Mouse (Mus musculus) B cell, adult 2 months (primary cell): Measurements from ENCODE around the gene Plxdc1.

Source experiments
- DNase-seq, 2 experiments: peaks; one replicate each; pipeline ENCODE4 v3.0.0; 2022

The Plxdc1 gene

DNA sequence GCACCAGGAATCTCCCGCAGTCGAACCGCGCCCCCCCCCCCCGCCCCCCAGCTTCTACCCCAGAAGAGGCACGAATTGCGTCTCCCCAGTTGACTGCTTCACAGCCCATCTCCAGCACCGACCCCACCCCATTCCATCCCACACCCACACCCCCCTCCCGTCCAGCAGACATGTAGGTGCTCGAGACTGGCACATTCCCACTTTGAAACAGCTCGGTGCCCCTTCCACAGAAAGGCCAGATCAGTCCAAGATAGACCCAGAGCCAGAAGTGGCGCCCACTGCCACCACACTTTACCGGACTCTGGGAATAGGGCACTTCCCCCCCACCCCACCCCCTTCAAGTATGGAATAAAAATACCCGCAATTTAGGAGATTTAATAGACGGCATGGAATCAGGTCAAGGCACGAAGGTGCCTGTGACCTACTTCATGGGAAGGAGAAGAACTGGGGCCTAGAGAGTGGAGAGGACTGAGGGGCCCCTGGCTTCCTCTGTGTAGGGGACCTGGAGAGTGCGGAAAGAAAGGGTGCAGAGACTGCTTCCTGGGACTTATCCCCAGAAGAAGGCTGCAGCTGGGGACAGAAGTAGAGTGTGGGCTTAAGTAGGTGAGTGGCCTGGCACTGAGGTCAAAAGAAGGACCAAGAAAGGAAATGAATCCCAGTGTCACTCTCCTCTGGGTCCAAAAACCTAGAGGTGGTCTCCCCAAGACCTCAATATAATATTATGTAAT is 658 bp upstream of the Plxdc1 start:
- no peak for DNase-seq

DNA sequence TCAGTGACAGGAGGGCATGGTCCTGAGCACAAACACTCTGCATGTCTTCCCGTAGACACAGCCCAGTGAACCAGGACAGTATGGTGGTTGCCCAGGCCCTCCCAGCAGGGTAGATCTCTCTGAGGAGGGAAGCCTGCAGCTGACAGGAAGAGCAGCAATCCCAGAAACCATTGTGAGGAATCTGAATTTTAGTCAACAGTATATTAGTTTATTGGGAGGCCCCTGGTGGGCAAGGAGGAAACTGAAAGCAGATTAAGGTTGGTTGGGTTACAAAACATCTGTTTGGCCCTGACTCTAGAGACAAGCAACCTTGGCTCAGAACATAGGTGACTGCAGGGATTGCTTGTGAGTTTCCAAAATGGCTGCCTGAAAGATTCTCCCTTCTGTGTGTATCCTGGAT is 2.3 kb downstream of the Plxdc1 start:
- DNase-seq: peak; percentile 36 to 42

DNA sequence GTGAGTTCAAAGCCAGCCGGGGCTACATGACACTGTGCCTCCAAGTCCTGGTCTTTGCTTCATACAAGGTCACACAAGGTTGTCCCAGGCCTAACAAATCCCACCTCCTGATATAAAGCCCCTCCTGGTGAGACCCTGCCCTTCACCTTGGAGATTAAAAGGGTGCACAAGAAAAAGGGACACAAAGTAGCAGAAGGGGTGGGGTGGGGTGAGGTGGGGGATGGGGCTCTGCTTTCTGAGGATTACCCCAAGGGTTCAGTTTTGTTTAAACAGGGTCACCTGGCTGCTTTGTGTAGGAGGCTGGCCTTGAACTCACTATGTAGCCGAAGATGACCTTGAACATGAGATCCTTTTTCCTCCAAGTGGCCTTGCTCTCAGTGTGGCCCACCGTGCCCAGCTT is 2.7 kb downstream of the Plxdc1 start:
- DNase-seq: no peak

DNA sequence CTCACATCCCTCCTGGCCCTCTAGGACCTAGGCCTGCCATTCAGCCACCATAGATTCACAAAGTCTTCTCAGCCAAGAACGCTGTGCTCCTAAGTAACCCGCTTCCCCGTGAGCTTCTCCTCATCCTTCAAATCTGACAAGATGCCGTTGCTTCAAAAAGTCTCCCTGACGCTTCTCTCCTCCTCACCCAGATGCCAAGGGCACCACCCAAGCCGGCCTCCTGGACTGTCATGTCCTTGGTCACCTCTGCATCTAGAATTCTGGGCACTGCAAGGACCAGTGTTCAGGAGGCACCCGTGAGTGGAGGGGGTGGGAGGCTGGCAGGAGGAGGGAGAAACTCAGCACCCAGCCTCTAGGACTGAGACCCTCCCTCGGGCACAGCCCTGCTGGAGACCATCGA is 3.5 kb downstream of the Plxdc1 start:
- no peak for DNase-seq

DNA sequence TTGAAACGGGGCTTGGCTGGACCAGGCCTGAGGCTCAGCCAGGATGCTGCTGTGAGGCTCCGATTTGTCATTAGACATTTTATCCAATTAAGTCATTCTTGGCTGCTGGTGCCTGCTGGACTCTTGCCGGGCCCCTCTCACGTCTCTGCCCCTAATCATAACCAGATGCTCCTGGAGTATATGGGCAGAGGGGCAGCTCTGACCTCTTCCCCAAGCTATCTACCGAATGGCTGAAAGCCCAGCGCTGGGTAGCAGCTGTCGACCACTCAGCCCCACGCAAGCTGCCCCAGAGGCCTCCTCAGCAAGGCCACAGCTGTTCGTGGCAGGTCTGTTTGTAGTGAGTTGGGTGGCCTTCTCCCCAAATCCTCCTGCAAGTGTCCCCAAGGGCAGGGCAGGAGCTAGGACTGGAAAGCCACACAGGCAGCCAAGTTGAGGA is 5.7 kb downstream of the Plxdc1 start:
- DNase-seq: no peak

DNA sequence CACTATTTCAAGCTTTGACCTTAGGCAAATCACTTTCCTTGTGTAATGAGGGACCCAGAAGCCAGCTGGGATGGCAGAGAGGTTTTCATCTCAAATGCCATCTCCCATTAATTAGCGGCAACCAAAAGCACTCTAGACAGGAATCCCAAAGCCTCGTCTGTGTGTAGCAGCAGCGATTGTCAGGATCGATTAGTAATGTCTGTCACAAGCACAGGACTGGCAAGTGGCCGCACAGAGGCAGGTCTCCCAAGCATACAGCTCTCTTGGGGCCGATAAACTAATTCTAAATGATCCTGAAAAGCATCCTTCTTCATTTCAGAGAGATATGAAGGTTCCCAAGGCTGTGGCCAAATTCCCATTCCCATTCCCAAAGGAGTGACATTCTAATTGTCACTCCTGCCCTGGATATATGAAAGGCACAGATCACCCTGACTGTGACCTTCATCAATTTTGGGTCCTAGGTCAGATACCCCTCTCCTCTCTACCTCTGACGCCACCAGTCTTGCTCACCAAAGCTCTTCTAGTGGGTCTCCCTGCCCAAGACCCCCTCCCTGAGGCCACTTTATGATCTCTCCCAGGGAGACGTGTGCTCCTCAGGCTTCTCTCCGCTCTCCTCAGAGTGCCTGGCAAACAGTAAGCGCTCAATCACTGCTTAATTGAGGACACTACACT is 6.3 kb downstream of the Plxdc1 start:
- no peak for DNase-seq

DNA sequence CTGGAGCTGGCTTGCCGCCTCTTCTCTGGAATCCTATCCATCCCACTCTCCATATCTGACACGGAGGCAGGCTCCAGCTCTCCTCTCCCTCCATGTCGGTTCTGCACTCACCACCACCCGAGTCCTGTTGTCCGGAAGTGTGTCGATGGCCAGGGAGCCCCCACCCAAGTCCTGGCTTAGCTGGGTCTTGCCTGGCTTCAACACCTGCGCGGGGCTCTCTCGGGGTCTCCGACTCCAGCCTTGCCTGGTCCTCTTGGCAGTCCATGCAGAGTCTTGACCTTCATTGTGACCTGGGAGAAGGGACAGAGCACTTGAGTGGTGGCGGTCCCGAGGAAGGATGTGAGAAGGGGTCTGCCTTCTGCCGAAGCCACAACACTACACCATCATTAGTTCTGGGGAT is 7.9 kb downstream of the Plxdc1 start:
- DNase-seq: no peak

DNA sequence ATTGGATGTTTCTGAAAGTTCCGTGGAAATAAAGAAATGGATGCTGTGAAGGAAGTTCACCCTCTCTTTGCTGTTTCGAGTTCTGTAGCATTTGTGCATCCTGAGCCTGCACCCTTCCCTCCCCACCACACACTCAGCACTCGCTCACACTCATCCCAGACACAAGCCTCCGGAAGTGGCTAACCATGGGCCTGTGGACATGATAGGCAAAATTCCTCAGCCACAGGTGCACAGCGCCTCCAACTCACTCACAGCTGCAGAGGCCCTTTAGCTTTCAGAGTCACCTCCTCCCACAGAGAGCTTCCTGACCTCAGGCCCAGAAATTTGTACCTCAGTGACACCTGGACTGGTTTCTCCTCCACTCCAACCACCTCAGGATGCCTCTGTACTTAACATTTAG is 8.4 kb downstream of the Plxdc1 start:
- no peak for DNase-seq

DNA sequence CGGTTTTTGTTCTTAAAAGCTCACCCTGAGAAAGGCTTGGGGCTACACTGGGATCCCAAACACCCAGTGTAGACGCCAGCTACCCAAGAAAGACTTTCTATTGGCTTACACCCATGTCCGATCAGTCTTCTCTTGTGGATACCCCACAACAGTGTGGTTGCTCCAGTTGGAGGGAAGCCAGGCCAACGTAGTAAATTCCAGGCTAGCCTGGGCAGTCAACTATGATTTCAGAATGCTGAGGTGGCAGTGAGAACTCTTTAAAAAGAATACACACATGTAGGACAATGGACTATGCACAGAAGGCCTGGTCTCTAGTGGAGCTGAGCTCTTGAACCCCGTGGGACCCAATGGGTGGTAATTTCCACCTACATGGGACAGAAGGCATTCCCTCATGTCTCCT is 11.5 kb downstream of the Plxdc1 start:
- no peak for DNase-seq

DNA sequence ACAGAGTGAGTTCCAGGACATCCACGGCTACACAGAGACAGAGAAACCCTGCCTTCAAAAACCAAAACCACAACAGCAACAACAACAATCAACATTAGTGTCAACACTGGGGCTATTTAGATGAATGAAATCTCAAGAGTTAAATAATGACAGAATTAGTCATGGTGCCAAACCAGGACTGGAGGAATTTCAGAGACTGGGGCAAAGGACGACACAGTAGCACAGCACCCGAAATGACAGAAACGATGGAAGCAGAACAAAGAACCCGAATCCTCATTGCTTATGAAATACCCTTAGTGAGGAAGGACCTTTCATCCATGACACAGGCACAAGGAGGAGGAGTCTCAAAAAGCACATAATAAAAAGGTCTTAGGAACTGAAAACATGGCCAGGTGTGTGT is 12.1 kb downstream of the Plxdc1 start:
- no peak for DNase-seq

DNA sequence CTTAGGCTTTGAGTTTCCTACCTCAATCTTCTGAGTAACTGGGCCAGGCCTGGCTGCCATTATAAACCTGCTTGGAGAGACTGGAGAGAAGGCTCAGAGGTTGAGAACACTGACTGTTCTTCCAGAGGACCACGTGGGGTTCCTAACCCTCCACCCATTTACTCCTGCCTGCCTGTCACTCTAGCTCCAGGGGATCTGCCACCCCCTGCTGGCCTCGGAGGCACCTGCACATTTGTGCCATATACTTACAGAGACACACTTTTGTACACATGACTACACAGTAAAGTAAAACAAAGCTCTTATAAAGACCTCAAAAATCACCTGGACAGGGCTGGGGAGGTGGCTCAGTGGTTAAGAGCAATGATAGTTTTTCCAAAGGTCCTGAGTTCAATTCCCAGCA is 13.8 kb downstream of the Plxdc1 start:
- DNase-seq: peak in 1 of 2 experiments; percentile 25

DNA sequence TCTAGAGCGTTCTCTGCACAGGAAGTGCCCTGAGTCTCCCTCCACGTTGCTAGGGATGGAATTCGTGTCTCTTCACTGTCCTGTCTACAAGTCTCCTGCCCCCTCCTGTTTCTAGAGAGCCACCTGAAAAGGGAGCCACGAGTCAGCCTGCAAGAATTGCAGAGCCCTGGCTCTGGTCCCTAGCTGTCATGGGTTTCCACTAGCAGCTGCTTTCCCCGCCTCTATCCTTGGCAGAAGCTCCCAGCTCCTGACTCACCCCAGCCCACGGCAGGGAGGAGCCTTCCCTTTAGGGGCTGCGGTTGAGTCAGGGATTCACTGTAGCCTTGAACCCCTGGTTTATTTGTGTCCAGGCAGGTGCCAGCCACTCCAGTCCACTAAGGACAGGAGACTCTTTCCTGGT is 15.0 kb downstream of the Plxdc1 start:
- no peak for DNase-seq

DNA sequence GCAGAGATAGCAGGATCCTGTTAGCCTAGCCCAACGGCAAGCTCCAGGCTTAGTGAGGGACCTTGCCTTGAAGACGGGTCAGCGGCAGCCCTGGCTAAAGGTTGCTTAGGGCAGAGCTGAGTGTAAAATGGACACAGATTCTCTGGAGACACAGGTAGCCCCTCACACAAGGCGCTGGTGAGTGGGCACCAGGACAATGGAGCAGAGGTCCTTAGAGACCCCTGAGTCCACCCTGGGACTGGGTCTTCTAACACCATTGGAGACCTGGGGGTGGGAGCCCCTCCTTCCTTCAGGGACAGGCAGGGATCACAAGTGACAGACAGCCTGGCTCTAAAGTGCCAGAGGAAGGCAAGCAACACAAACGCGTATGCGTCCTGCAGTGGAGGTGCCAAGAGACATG is 15.5 kb downstream of the Plxdc1 start:
- DNase-seq: no peak

DNA sequence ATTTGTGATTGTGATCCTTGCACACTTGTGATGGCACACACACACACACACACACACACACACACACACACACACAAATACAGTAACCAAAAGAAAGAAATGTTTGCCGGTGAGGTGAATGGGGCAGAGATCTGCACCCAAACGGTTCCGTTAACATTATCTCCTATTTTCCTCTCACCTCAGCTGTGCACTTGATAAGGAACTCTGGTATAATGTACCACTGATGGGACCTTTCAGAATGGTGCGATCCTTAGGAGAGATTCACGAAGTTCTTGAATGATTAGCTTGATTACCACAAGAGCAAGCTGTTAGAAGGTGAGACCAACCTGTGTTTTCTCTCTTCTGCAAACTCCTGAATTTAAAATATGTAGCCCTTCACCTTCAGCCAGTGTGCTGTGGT is 17.9 kb downstream of the Plxdc1 start:
- no peak for DNase-seq

DNA sequence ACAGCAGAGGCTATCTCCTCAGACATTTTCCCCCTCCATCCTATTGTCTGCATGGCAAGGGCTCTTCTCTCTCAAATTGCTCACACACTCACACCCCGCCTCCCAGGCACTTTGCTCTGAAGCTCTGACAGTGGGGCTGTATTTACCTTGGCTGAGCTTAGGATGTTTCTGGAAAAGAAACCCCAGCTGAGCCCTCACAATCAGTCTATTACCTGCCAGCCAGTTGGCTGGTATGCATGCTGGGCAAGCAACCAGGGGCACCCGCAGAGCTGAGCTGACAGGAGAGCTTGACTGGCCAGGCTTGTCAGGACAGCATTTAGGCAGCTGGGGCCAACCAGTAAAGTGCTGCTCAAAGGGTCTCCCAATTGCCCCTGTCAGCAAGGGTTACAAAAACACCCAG is 19.1 kb downstream of the Plxdc1 start:
- no peak for DNase-seq

DNA sequence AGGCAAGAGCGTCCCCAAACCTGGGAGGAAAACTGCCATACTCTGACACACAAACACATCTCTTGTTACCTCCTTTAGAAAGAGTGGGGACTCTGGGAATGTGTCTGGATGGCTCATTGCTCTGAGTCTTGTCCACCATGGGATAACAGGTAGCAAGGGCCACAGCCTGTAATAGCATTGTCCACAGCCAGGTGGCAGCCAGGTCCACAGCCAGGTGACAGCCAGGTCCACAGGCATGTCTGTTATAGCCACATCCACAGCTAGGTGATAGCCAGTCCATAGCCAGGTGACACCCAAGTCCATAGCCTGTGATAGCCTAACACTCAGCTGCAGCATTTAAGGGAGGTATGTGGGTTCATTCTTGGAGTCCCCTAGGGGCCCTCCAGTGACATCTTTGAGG is 25.3 kb downstream of the Plxdc1 start:
- DNase-seq: peak; percentile 39 to 48

DNA sequence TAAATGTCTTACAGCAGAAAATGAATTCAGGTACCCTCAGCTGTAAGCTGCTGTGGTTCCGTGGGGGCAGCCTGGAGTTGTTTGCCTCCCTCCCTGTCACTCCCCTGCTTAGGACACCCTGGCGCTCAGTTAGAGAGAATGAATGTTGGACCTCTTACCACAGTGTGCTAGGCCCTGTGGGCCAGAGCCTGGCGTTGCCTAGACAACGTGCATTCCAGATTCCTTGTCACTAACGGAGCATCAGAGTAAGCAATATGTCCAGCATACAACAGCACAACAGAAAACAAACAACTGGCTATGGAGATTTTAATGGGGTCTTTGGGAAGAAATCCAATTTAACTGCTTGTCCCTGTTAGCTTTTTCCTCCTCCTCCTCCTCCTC is 27.0 kb downstream of the Plxdc1 start:
- DNase-seq: no peak

DNA sequence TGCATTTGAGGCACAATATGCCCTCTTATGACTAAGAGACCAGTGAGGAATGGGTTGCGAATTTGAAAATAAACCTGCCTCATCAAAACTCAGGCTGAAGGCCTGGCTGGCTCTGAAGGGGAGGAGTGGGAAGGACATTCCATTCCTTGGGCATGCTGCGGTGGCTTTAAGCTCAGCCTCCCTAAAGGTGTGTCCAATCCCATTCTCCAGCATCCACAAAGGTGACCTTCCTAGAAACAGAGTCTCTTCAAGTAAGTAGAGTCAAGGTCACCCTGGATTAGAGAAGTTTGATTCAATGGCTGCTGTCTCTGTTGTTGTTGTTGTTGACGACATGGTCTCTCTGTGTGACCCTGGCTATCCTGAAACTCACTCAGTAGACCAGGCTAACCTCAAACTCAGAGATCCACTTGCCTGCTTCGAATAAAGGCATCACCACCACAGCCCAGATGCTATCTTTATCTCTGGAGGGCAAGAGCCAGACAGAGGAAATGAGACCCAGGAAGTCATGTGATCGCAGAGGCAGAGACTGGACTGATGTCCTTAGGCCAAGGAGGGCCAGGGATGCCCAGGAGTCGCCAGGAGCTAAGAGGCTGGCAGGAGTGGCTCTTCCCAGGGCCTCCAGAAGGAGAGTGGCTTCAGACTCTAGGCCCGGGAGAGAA is 27.5 kb downstream of the Plxdc1 start:
- DNase-seq: no peak

DNA sequence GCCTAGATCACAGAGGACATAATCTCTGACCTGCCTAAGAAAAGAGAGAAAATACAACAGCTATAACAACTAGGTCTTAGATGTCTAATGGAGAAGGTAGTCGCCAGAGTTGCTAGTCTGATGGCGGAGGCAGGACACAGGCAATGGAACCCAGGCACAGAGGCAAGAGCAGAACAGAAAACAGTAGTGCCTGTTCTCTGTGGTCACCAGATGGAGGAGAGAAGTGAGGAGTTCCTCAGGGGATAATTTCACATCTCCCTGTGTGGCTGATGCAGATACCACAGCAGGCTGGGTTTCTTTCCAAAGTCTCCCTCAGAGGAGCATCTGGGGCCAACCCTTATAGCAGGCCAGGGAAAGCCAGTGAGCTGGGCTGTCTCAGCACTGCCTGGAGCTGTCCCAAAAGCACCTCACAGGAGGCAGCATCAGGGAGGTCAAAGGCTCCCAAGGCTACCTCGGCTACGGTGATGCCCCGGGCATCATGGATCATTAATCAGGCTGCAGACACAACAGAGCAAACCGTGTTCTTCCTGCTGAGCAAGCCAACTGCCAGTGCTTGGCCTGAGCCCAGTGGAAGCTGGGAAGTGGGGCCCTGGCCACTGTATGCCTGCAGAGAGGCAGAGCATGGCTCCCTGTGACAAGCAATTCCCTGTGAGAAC is 29.2 kb downstream of the Plxdc1 start:
- no peak for DNase-seq

DNA sequence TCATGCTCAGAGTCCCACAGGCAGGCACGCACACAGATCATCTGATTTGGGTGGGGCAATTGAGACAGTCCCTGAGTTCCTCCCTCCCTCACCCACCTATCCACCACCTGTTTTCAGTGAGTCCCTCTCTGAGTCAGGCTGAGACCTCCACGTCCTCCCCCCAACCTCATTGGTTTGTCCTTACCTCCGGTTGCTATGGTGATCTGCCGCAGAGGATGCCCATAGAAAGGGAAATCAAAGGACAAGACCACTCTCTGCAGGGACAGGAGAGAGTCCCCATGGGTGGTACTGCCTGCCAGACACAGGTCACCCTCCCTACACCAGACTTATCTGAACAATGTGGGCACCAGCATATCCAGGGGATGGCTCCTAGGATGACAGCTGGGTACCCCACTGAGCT is 30.3 kb downstream of the Plxdc1 start:
- no peak for DNase-seq

DNA sequence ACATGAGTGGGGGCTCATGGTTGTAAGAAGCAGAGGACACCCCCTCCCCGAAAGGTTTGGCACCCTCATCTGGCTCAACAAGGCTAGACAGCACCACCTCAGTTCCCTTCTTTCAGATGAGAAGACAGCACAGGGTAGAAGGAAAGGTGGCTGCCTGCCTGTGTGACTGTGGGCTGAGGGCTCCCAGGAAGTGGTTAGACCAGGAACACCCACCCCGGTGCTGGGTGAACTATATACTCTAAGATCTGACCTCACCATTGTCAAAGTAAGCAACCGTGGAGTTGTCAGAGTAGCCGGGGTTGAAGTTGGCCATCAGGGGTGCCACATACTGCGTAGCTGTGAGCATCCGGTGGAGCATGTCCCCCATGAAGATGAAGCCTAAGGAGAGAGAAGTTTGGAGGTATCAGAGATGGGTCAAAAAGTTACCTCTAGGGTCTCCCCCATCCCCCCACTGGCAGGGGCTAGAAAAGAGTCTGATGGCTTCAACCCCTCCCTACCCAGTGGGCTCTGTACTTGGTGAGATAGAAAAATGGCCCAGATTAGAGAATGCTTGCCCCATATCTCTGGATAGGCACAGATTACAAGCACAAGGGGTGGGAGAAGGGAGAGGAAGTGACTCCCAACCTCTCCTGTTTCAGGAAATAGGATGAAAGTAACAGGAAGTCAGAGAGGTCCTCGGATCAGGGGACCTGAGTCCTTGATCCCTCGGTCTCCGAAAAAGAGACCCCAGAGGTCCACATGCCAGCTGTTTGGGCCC is 30.9 kb downstream of the Plxdc1 start:
- peak; percentile 26 to 36 for DNase-seq

DNA sequence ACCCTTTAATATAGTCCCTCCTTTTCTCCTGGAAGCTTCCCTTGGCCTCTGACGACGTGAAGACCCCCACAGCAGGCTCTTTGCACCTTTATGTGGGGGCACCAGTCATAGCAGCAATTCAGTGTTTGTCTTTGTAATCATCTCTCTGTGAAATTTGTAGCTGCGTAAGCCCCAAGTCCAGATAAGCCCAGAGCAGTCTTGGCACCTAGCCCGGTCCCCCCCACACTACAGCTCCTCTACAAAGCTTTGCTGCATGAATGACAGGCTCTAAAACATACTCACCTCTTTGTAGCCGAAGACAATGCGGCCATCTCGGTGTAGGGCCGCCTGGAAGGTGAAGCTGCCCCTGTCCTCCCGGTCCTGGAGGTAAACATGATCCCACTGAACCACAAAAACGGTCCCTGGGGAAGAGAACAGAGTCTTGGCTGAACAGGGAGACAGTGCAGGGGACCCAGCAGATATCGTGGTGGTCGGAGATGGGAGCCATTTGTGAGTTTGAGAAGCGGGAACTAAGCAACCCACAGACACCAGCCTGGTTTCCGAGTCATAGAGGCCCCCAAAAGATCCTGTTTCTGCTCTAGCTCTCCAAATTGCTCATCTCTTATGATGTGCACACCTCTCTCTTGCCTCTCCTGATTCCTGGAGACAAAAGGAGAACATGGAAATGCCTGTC is 31.6 kb downstream of the Plxdc1 start:
- no peak for DNase-seq

DNA sequence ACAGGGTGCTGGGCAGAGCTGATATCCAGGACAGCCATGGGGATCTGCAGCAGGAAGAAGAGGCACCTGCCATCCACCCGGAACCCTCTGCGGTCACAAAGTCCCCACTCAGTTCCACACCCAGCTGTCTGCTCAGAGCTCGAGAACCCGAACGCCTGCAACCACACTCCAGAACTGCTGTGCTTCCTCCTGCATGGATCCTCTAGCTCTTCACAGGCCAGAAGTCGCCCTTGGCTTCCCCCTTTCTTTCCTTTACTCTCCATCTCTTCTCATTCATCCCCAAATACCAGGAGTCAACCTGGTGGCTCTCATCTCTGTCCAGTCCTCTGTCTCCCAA is 32.3 kb downstream of the Plxdc1 start:
- DNase-seq: peak in 1 of 2 experiments; percentile 27
